Mouse (Mus musculus) megakaryocyte, embryonic 14.5 days (primary cell): ENCODE results near the gene Hist2h3b.
"Not testable (repeated sequence)": the region's sequence is repeated elsewhere in the genome, so short reads cannot be mapped to it uniquely, and the experiment has no call there.

Source experiments
- FLI1 ChIP-seq: IDR thresholded peaks from 2 replicates; pipeline ENCODE4 v1.6.1; 2012; ENCODE audit warnings: low read length, inconsistent platforms, mixed read lengths
- GATA1 ChIP-seq: IDR thresholded peaks from 3 replicates; pipeline ENCODE4 v1.6.1; 2012; ENCODE audit warnings: mixed read lengths, low read length, inconsistent platforms, borderline replicate concordance

DNA sequence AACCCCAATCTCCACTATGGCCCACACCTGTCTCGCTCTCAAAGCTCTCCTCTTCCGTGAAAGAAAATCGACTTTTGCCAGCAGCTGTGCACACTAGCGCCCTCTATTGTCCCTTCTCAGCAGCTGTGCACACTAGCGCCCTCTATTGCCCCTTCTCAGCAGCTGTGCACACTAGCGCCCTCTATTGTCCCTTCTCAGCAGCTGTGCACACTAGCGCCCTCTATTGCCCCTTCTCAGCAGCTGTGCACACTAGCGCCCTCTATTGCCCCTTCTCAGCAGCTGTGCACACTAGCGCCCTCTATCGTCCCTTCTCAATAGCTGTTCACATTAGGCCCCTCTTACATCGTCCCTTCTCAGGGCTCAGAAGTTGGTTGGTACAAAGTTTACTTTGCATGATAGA, 18.9 kb downstream of the Hist2h3b start:
- not testable (repeated sequence) for TF ChIP-seq GATA1, FLI1
